In genomic region chr3:96551203-96551602, GRCm38 (mm10) we compare ENCODE assay signal across 8 mouse cellular contexts. TPM values are rescaled to one million over a fixed set of nuclear protein-coding genes. Genes with fewer than 3 reads are reported as not detected.
DNase-seq lines count a peak whose midpoint lies in the region; ATAC-seq and TF ChIP-seq lines count a peak whose summit lies in the region.

No protein-coding gene starts in this region.

- no peaks in the 10 kb centered on the region for H3K27me3 ChIP-seq in liver, postnatal 0 days (ENCODE audit: insufficient read depth, low read length)

- H3K9ac ChIP-seq in liver, postnatal 0 days (replicated peaks) = no peak overlapping the region

- peak; percentile 87 for TF ChIP-seq EP300 in liver, postnatal 0 days (IDR thresholded peaks at IDR 0.05; ENCODE audit: low read depth)

- peak; percentile 78 for TF ChIP-seq CTCF in liver, postnatal 0 days (IDR thresholded peaks at IDR 0.05; ENCODE audit: low read depth)

- H3K4me1 ChIP-seq in liver, postnatal 0 days (ENCODE audit: insufficient read depth) = peaks cover 30% of the 10 kb centered on the region

- WGBS in liver, postnatal 0 days (ENCODE audit: insufficient replicate concordance) = 13% methylated on average over 8 of the region's 8 CpGs

- no peak for ATAC-seq in liver, postnatal 0 days

- no peak overlapping the region for H3K4me2 ChIP-seq in liver, postnatal 0 days (ENCODE audit: low read depth, low read length)

- H3K4me3 ChIP-seq in liver, postnatal 0 days (ENCODE audit: low read depth, low read length) = no peak overlapping the region

- peak; percentile 70 to 74 for DNase-seq in left cerebral cortex, postnatal 14 days (ENCODE audit: low spot score in 2 of 2)
- DNase-seq in left cerebral cortex, adult 8-10 months (ENCODE audit: low spot score in 2 of 2) = no peak
- peak; percentile 67 for DNase-seq in MN1 (ENCODE audit: low spot score)
- peak; percentile 82 for DNase-seq in c-Kit-positive CD71-positive TER-119-negative erythroid progenitor cells, embryonic 14.5 days (ENCODE audit: low read depth)
- peak; percentile 76 to 80 for DNase-seq in heart, postnatal 10 days
- DNase-seq in liver, postnatal 0 days = peak; percentile 54
- peak; percentile 20 for DNase-seq in spleen, adult 12 weeks (ENCODE audit: low spot score)
- no peak for DNase-seq in urinary bladder, postnatal 10 days (ENCODE audit: low spot score)

- intact Hi-C loops in left cerebral cortex, postnatal 14 days (cut with DNase I) = loop anchor here (1.0 kb wide), 1 partner anchor 29 kb away; no protein-coding TSS in a partner anchor
- intact Hi-C loops in heart, postnatal 10 days (cut with DNase I) = loop anchor here (1.0 kb wide), 1 partner anchor 29 kb away; no protein-coding TSS in a partner anchor

- no peaks in the 10 kb centered on the region for H3K9me3 ChIP-seq in liver, postnatal 0 days (ENCODE audit: low read length)

- peak overlapping the region; percentile 26; the same call in 1 of the 2 replicates for H3K27ac ChIP-seq in liver, postnatal 0 days (ENCODE audit: low read depth)

- H3K36me3 ChIP-seq in liver, postnatal 0 days (replicated peaks; ENCODE audit: insufficient read depth, low read length) = no peaks in the 10 kb centered on the region

RNA-seq across cellular contexts. Expression of gene Txnip, which starts 6.6 kb away (rescaled TPM):
- 10 to 100 TPM; 26.9 to 36.8 TPM for total RNA-seq in left cerebral cortex, postnatal 14 days (2021)
- total RNA-seq in left cerebral cortex, adult 8-10 months (2022) = 10 to 100 TPM; 21.7 to 37.3 (median 26.8) TPM
- total RNA-seq in heart, postnatal 10 days (2021) = 1,000 to 10,000 TPM in 1 of 2 experiments, 100 to 1,000 TPM in 1; 618 to 1,152 TPM
- polyA plus RNA-seq in liver, postnatal 0 days (2015; fragmentation: Nextera tagmentation; extraction: Ambion mirVana) = 65.3 and 72.4 TPM in 2 replicates

RNA-seq across cellular contexts. Expression of gene Gm16253, which starts 25.6 kb away (rescaled TPM):
- not detected for total RNA-seq in left cerebral cortex, postnatal 14 days (2021)
- not detected for total RNA-seq in left cerebral cortex, adult 8-10 months (2022)
- total RNA-seq in heart, postnatal 10 days (2021) = 1 to 10 TPM; 4.9 to 5.3 TPM
- polyA plus RNA-seq in liver, postnatal 0 days (2015; fragmentation: Nextera tagmentation; extraction: Ambion mirVana) = not detected in 2 replicates

RNA-seq across cellular contexts. Expression of gene Hfe2, which starts 26.2 kb away (rescaled TPM):
- under 1 TPM; 0.18 to 0.42 TPM for total RNA-seq in left cerebral cortex, postnatal 14 days (2021)
- total RNA-seq in left cerebral cortex, adult 8-10 months (2022) = 1 to 10 TPM; 1.4 to 2.0 (median 1.7) TPM
- total RNA-seq in heart, postnatal 10 days (2021) = 100 to 1,000 TPM; 149 to 172 TPM
- 19.2 and 21.8 TPM in 2 replicates for polyA plus RNA-seq in liver, postnatal 0 days (2015; fragmentation: Nextera tagmentation; extraction: Ambion mirVana)

RNA-seq across cellular contexts. Expression of gene Polr3gl, which starts 42.8 kb away (rescaled TPM):
- 10 to 100 TPM; 26.6 to 29.7 TPM for total RNA-seq in left cerebral cortex, postnatal 14 days (2021)
- 10 to 100 TPM; 22.8 to 26.6 (median 24.3) TPM for total RNA-seq in left cerebral cortex, adult 8-10 months (2022)
- total RNA-seq in heart, postnatal 10 days (2021) = 10 to 100 TPM; 24.3 to 30.9 TPM
- polyA plus RNA-seq in liver, postnatal 0 days (2015; fragmentation: Nextera tagmentation; extraction: Ambion mirVana) = 12.9 and 14.7 TPM in 2 replicates

RNA-seq across cellular contexts. Expression of gene Ankrd34a, which starts 45.2 kb away (rescaled TPM):
- total RNA-seq in left cerebral cortex, postnatal 14 days (2021) = 10 to 100 TPM; 69.9 to 72.6 TPM
- total RNA-seq in left cerebral cortex, adult 8-10 months (2022) = 10 to 100 TPM; 60.4 to 65.0 (median 61.0) TPM
- 1 to 10 TPM; 2.0 to 5.5 TPM for total RNA-seq in heart, postnatal 10 days (2021)
- not detected in 2 replicates for polyA plus RNA-seq in liver, postnatal 0 days (2015; fragmentation: Nextera tagmentation; extraction: Ambion mirVana)

Comparison
In these comparisons a context has a peak if more than half of its experiments do, and no peak if none do; other contexts are left out.
1. DNase-seq: peak in left cerebral cortex, postnatal 14 days (2 of 2), MN1 (single experiment), c-Kit-positive CD71-positive TER-119-negative erythroid progenitor cells, embryonic 14.5 days (single experiment), heart, postnatal 10 days (2 of 2), liver, postnatal 0 days (single experiment) and spleen, adult 12 weeks (single experiment); none in left cerebral cortex, adult 8-10 months (0 of 2) and urinary bladder, postnatal 10 days (single experiment).
2. RNA of gene Txnip, which starts 6.6 kb away (total RNA-seq): 618 to 1,152 TPM in heart, postnatal 10 days; 26.9 to 36.8 TPM in left cerebral cortex, postnatal 14 days and 21.7 to 37.3 TPM in left cerebral cortex, adult 8-10 months; every median in the first group is over 10 times any median in the second.
3. RNA of gene Gm16253, which starts 25.6 kb away (total RNA-seq): 4.9 to 5.3 TPM in heart, postnatal 10 days; not detected in left cerebral cortex, postnatal 14 days and not detected in left cerebral cortex, adult 8-10 months; every median in the first group is over 4 times any median in the second.
4. RNA of gene Hfe2, which starts 26.2 kb away (total RNA-seq): 149 to 172 TPM in heart, postnatal 10 days; 1.4 to 2.0 TPM in left cerebral cortex, adult 8-10 months and 0.18 to 0.42 TPM in left cerebral cortex, postnatal 14 days; every median in the first group is over 10 times any median in the second.